Mouse (Mus musculus) bone marrow, adult 2 months (tissue): ENCODE data around the gene Armc7. TPM values are rescaled to one million over a fixed set of nuclear protein-coding genes. Genes with fewer than 3 reads are reported as not detected.
A peak's percentile ranks its signal among the peaks of the same experiment; 100 is the strongest.

ENCODE experiments used
- H3K27ac ChIP-seq: fragments of 200-500 bp; 2 replicates; pipeline ENCODE4 v1.5.1; 2012; ENCODE audit warnings: low read depth, mild to moderate bottlenecking, control low read depth, inconsistent platforms, low read length; ENCODE audit not compliant: control insufficient read depth, poor library complexity, insufficient read depth
- H3K4me1 ChIP-seq: fragments of 200-500 bp; 2 replicates; pipeline ENCODE4 v1.6.1; 2011; ENCODE audit warnings: low read length; ENCODE audit not compliant: control insufficient read depth, insufficient read depth
- H3K4me3 ChIP-seq: fragments of 200-500 bp; replicated peaks from 2 replicates; pipeline ENCODE3; 2011; ENCODE audit warnings: mild to moderate bottlenecking, low read depth, low read length, control low read depth; ENCODE audit not compliant: control insufficient read depth
- CTCF ChIP-seq: fragments of 200-500 bp; IDR thresholded peaks from 2 replicates; pipeline ENCODE4 v1.5.1; 2011; ENCODE audit warnings: low read length, control low read depth; ENCODE audit not compliant: control insufficient read depth, insufficient read depth
- POLR2A ChIP-seq: fragments of 200-500 bp; IDR thresholded peaks from 2 replicates; pipeline ENCODE4 v1.6.1; 2011; ENCODE audit warnings: low read depth, mild to moderate bottlenecking, control low read depth, low read length, borderline replicate concordance; ENCODE audit not compliant: control insufficient read depth
- WGBS: fragments of 180-500 bp; shearing (Covaris S2); methylation state at CpG from one replicate; pipeline ENCODE4 v1.1.7; 2018; 5-methylcytosine and 5-hydroxymethylcytosine counted together
- polyA plus RNA-seq: library from polyadenylated mRNA; stranded (reverse); fragments of >200 nt; gene quantifications from 2 replicates; pipeline ENCODE4 v1.2.4, GENCODE M21; 2011; ENCODE audit warnings: low replicate concordance; ENCODE audit not compliant: missing spikeins, insufficient read depth, insufficient read length

Gene Armc7
- polyA plus RNA-seq, 1 experiment = 18.7 TPM

GRCm38 (mm10) chr11:115435596-115436337 lies 39.7 kb upstream of the Armc7 start:
- H3K4me1 ChIP-seq = no peaks in the 10 kb centered on the region
- TF ChIP-seq CTCF (no peak), POLR2A (no peak)
- no peak overlapping the region for H3K27ac ChIP-seq
- H3K4me3 ChIP-seq = no peak overlapping the region
- 18% methylated on average over 31 of the region's 31 CpGs for WGBS

DNA sequence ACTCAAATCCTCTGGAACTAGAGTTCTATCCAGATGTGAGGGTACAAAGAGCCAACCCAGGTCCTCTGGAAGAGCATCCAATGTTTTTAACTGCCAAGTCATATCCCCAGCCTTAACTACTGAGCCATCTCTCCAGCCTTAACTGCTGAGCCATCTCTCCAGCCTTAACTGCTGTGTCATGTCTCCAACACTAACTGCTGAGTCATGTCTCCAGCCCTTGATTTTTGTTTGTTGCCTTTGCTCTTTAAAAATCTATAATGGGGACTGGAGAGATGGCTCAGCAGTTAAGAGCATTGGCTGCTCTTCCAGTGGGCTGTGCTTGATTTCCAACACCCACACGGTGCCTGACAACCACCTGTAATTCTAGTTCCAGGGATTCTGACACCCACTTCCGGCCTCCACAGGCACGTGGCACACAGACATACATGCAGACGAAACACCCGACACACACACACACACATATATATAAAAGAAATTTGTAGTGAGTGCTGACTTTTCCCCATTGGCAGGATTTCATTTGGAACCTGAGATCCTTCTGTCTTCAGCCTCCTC lies 37.8 kb upstream of the Armc7 start:
- no peak overlapping the region for H3K27ac ChIP-seq
- WGBS = 64% methylated on average over 5 of the region's 5 CpGs
- no peak overlapping the region for H3K4me3 ChIP-seq
- no peaks in the 10 kb centered on the region for H3K4me1 ChIP-seq
- TF ChIP-seq POLR2A (no peak), CTCF (no peak)

DNA sequence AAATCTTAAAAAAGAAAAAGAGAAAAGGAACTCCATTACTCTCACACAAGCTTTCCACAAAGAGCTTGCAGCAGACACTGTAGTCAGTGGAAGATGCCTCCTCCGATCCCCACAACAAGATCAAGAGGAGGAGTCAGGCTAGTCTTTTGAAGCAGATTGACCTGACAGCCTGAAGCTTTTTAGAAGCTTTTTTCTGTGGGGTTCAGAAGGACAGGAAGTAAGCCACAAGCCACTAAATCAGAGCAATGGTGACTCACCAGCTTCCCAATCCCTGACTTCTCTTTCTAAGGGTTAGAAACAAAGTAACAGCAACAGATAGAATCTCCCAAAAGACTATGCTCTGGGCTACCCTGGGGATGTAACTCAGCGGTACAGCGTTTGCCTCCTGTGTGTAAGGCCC lies 36.1 kb upstream of the Armc7 start:
- no peak overlapping the region for H3K4me3 ChIP-seq
- 65% methylated on average over 3 of the region's 3 CpGs for WGBS
- H3K27ac ChIP-seq = no peak overlapping the region
- no peaks in the 10 kb centered on the region for H3K4me1 ChIP-seq
- TF ChIP-seq POLR2A (no peak), CTCF (no peak)

- no peaks in the 10 kb centered on the region for H3K4me1 ChIP-seq
- no peak within 1 kb of the TSS for H3K27ac ChIP-seq
- no peak within 1 kb of the TSS for H3K4me3 ChIP-seq
- TF ChIP-seq POLR2A = no peak
- peak; percentile 38; the same call in 1 of the 2 replicates for TF ChIP-seq CTCF
- 87% methylated on average over 9 of the region's 9 CpGs for WGBS
Observed at GRCm38 (mm10) chr11:115439906-115440595, 35.4 kb upstream of the Armc7 start, which contains the start of gene Trim80. Gene Trim80, plus strand, starts transcription at chr11:115440545.

DNA sequence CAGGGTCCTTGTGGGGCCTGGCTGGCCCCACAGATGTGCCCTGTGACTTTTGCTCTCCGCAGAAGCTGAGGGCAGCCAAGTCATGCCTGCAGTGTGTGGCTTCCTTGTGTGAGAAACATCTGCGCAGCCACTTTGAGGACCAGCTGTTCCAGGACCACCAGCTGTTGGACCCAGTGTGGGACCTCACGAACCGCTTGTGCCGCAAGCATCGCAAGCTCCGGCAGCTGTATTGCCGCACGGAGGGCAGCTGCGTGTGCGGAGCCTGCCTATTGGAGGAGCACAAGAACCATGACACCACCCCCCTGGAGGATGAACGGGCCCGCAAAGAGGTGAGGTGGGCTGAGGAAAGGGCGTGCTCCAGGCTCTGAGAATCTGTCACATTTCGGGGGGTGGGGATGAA lies 34.0 kb upstream of the Armc7 start:
- TF ChIP-seq POLR2A (no peak), CTCF (no peak)
- 72% methylated on average over 15 of the region's 15 CpGs for WGBS
- H3K4me3 ChIP-seq = no peak overlapping the region
- no peak overlapping the region for H3K27ac ChIP-seq
- no peaks in the 10 kb centered on the region for H3K4me1 ChIP-seq

GRCm38 (mm10) chr11:115446906-115447305 lies 28.6 kb upstream of the Armc7 start:
- TF ChIP-seq POLR2A (no peak), CTCF (no peak)
- WGBS = 77% methylated on average over 3 of the region's 3 CpGs
- Histone ChIP-seq H3K4me1 (no peaks in the 10 kb centered on the region), H3K27ac (no peak overlapping the region), H3K4me3 (no peak overlapping the region)

DNA sequence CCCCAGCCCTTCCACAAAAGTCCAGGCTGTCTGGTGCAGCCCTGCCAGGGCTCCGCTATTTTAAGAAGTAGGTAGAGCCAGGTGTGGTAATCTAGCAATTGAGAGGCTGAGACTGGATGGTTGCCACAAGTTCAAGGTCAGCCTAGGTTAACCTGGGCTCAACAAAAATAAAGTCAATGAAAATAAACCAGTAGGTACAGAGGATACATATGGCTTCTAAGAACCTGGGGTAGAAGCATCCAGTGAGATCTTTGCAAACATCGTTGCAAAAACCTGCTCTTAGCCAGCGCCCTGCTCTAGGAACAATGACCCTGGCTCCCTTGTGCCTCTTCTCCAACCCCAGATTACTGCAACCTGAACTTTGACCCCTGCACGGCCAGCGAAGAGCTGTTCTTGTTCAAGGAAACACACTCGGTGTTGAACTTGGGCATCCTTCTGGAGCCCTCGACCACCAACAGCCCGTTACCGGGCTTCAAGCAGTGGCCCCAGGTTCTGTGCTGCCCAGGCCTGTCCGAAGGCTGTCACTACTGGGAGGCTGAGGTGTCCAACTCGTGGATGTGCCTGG lies 28.1 kb upstream of the Armc7 start:
- Histone ChIP-seq H3K27ac (no peak overlapping the region), H3K4me1 (no peaks in the 10 kb centered on the region), H3K4me3 (no peak overlapping the region)
- TF ChIP-seq CTCF (no peak), POLR2A (no peak)
- 86% methylated on average over 11 of the region's 11 CpGs for WGBS

DNA sequence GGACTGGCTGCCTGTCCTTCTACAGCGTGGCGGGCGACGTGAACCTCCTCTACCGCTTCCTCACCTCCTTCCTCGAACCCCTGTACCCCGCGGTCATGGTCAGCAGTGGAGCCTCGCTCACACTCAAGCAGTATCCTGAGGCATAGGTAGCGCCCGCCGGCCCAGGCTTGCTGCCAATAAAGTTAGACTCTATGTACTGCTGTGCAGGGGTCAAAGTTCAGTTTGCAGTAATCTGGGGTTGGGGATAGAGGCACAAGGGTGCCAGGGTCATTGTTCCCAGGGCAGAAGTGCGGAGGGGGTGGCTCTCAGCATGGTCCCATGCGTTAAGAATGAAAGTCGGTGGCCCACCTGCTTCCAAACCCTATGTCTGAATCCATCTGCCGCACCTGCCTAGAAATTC lies 27.4 kb upstream of the Armc7 start:
- Histone ChIP-seq H3K4me1 (no peaks in the 10 kb centered on the region), H3K27ac (no peak overlapping the region), H3K4me3 (no peak overlapping the region)
- 87% methylated on average over 16 of the region's 16 CpGs for WGBS
- TF ChIP-seq POLR2A (no peak), CTCF (no peak)
